Mouse (Mus musculus) ES-E14 (cell line): ENCODE results near the gene Lin7b.

Source experiments
- CHD2 ChIP-seq: IDR thresholded peaks from 2 replicates; pipeline ENCODE4 v1.6.1; 2014; ENCODE audit warnings: mild to moderate bottlenecking, low read depth, low read length, inconsistent platforms
- MAFK ChIP-seq: IDR thresholded peaks from 2 replicates; pipeline ENCODE4 v1.6.1; 2014; ENCODE audit warnings: mild to moderate bottlenecking, low read depth, low read length, inconsistent platforms; ENCODE audit not compliant: insufficient read depth
- ZNF384 ChIP-seq: IDR thresholded peaks from 2 replicates; pipeline ENCODE4 v1.6.1; 2012; ENCODE audit warnings: low read depth, low read length, inconsistent platforms

DNA sequence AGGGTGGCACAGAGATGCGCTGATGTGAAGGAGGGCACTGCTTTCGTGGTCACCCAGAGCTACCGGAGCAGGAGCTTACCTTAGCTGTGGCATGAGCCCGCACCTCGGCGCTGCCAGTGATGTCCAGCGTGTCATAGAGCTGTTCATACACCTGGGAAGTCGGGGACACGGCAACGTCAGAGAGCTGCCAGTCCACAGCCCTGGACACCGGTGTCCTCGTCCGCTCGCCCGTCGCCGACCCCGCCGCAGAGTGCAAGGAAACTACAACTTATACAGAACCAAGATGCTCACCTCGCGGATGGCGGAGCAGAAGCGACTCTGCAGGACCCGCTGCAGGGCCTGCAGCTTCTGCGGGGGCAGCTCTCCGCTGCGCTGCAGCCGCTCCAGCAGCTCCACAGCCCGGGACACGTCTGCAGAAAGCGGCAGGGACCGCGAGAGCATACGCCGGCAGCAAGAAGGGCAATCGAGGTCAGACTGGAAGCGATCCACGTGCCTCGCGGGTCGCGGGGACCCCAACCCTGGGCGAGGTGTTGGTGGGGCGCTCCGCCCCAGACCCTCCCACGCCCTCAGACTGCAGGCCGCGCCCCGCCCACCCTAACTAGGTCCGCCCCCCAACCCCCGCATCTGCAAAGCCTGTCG, 428 bp downstream of the Lin7b start:
- TF ChIP-seq MAFK (no peak), CHD2 (no peak; the same call in 1 of the 2 replicates), ZNF384 (no peak)
